Mouse (Mus musculus) heart, embryonic 10.5 days (tissue): Measurements from ENCODE around the gene Odr4. TPM values are rescaled to one million over a fixed set of nuclear protein-coding genes. Genes with fewer than 3 reads are reported as not detected.

Source experiments
- DNase-seq: peaks from one replicate; pipeline ENCODE4 v3.0.0-alpha.2; 2017; ENCODE audit warnings: low spot score
- H3K27ac ChIP-seq: fragments of 300-500 bp; sonication (generic); 2 replicates; pipeline ENCODE4 v1.5.1; 2016; ENCODE audit warnings: mild to moderate bottlenecking
- H3K27me3 ChIP-seq: fragments of 300-500 bp; sonication (generic); 2 replicates; pipeline ENCODE4 v1.6.1; 2016; ENCODE audit warnings: mild to moderate bottlenecking; ENCODE audit not compliant: poor library complexity, insufficient read depth, severe bottlenecking
- H3K36me3 ChIP-seq: fragments of 300-500 bp; sonication (generic); 2 replicates; pipeline ENCODE4 v1.6.1; 2016; ENCODE audit warnings: mild to moderate bottlenecking, moderate library complexity
- H3K4me1 ChIP-seq: fragments of 300-500 bp; sonication (generic); 2 replicates; pipeline ENCODE4 v1.6.1; 2016; ENCODE audit warnings: mild to moderate bottlenecking
- H3K4me3 ChIP-seq: fragments of 300-500 bp; sonication (generic); 2 replicates; pipeline ENCODE4 v1.5.1; 2016; ENCODE audit warnings: mild to moderate bottlenecking, moderate library complexity
- H3K9me3 ChIP-seq: fragments of 300-500 bp; sonication (generic); 2 replicates; pipeline ENCODE4 v1.6.1; 2016; ENCODE audit warnings: mild to moderate bottlenecking, moderate library complexity
- WGBS: fragments of 180-500 bp; shearing (Covaris S2); methylation state at CpG from one replicate; pipeline ENCODE4 v1.1.7; 2016; 5-methylcytosine and 5-hydroxymethylcytosine counted together
- polyA plus RNA-seq: library from polyadenylated mRNA; unstranded; fragments of >200 nt; fragmentation: Nextera tagmentation; extraction: Ambion mirVana; gene quantifications from 2 replicates; pipeline ENCODE4 v1.2.1, GENCODE M21; 2016

Odr4 gene
- polyA plus RNA-seq: 29.9 and 30.4 TPM in 2 replicates

GRCm38 (mm10) chr1:150392638-150393487, at the start of gene Odr4, which contains the start of gene Tpr:
TSS of gene Odr4 (minus strand) at chr1:150393080.
TSS of gene Tpr (plus strand) at chr1:150392838.
- Histone ChIP-seq H3K27me3 (no peaks in the 10 kb centered on the region), H3K36me3 (peaks cover 39% of the 10 kb centered on the region), H3K9me3 (no peaks in the 10 kb centered on the region), H3K27ac (peak within 1 kb of the TSS; percentile 94), H3K4me1 (peaks cover 4% of the 10 kb centered on the region; the same call in 1 of the 2 replicates), H3K4me3 (peak within 1 kb of the TSS; percentile 73)
- under 1% methylated on average over 76 of the region's 76 CpGs for WGBS
- peak; percentile 99 for DNase-seq

- Histone ChIP-seq H3K4me1 (no peaks in the 10 kb centered on the region), H3K27me3 (no peaks in the 10 kb centered on the region), H3K4me3 (no peak overlapping the region), H3K27ac (no peak overlapping the region), H3K9me3 (no peaks in the 10 kb centered on the region), H3K36me3 (peaks cover 95% of the 10 kb centered on the region)
- WGBS: 79% methylated on average over 4 of the region's 4 CpGs
- no peak for DNase-seq
Observed at GRCm38 (mm10) chr1:150441731-150442130, 48.9 kb upstream of the Odr4 start.

DNA sequence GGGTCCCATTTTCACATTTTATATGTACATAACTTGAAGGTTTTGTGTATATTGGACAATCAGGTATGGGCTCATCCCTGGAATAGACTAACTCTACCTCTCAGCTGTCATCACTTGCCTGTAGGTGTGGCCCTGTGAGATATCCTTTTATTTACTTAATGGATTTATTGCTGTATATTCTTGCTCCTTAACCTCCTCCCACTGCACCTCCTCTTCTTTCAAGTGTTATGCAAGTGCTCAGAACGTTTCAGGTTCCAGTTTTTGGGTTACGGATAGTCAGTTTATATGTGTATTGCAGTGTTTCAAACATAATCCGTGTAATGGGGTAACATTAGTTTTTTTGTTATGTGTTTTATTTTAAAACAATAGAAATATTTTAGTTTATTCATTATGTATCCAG, 45.8 kb upstream of the Odr4 start:
- 92% methylated on average over 3 of the region's 3 CpGs for WGBS
- no peak overlapping the region for H3K27ac ChIP-seq
- no peaks in the 10 kb centered on the region for H3K9me3 ChIP-seq
- no peaks in the 10 kb centered on the region for H3K4me1 ChIP-seq
- no peaks in the 10 kb centered on the region for H3K27me3 ChIP-seq
- H3K36me3 ChIP-seq: peaks cover 95% of the 10 kb centered on the region
- DNase-seq: no peak
- no peak overlapping the region for H3K4me3 ChIP-seq

GRCm38 (mm10) chr1:150426216-150426615, 33.3 kb upstream of the Odr4 start:
- 76% methylated on average over 3 of the region's 3 CpGs for WGBS
- no peaks in the 10 kb centered on the region for H3K9me3 ChIP-seq
- no peaks in the 10 kb centered on the region for H3K4me1 ChIP-seq
- peaks cover 98% of the 10 kb centered on the region for H3K36me3 ChIP-seq
- H3K27me3 ChIP-seq: no peaks in the 10 kb centered on the region
- H3K27ac ChIP-seq: no peak overlapping the region
- H3K4me3 ChIP-seq: no peak overlapping the region
- DNase-seq: no peak

DNA sequence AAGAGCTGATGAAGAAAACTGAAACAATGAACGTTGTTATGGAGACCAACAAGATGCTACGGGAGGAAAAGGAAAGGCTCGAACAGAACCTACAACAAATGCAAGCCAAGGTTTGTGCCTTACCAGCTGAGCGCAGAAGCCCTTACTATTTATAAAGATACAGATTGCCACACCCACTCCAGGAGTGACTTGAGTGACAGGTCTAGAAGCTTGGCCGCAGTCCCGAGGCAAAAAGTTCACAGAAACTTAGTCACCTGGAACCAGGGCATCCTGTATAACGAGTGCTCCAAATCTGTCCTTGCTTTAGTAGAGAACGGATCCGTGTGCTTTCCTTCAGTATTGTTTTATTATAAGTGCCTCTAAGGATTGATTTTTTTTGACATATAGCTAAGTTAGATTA, 32.8 kb upstream of the Odr4 start:
- Histone ChIP-seq H3K27ac (no peak overlapping the region), H3K36me3 (peaks cover 97% of the 10 kb centered on the region), H3K27me3 (no peaks in the 10 kb centered on the region), H3K4me1 (no peaks in the 10 kb centered on the region), H3K9me3 (no peaks in the 10 kb centered on the region), H3K4me3 (no peak overlapping the region)
- 80% methylated on average over 9 of the region's 9 CpGs for WGBS
- DNase-seq: no peak

DNA sequence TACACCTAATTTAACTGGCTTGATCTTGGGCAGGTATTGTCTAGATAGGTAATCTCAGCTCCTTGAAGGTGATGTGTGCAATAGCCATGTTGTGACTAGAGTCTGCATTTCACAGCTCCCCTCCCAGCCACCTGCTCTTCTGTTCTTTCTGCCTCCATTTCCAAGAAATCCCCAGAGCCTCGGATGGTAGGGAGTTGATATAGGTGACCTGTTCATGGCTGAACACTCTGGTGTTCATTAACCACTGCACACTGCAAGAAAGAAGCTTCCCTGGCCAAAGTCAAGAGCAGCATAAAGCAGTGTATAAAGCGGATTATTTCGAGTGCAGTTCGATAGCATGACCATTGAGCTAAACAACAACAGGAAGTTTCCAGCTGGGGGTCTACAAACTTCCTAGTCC, 25.5 kb upstream of the Odr4 start:
- no peaks in the 10 kb centered on the region for H3K4me1 ChIP-seq
- DNase-seq: no peak
- peaks cover 94% of the 10 kb centered on the region for H3K36me3 ChIP-seq
- no peaks in the 10 kb centered on the region for H3K9me3 ChIP-seq
- H3K27me3 ChIP-seq: no peaks in the 10 kb centered on the region
- WGBS: 88% methylated on average over 4 of the region's 4 CpGs
- H3K4me3 ChIP-seq: no peak overlapping the region
- no peak overlapping the region for H3K27ac ChIP-seq

GRCm38 (mm10) chr1:150416006-150416405, 23.1 kb upstream of the Odr4 start:
- H3K9me3 ChIP-seq: no peaks in the 10 kb centered on the region
- peaks cover 91% of the 10 kb centered on the region for H3K36me3 ChIP-seq
- no peak for DNase-seq
- no peak overlapping the region for H3K4me3 ChIP-seq
- no peak overlapping the region for H3K27ac ChIP-seq
- WGBS: 94% methylated on average over 3 of the region's 3 CpGs
- H3K4me1 ChIP-seq: no peaks in the 10 kb centered on the region
- no peaks in the 10 kb centered on the region for H3K27me3 ChIP-seq

- H3K4me3 ChIP-seq: no peak overlapping the region
- DNase-seq: no peak
- H3K9me3 ChIP-seq: no peaks in the 10 kb centered on the region
- H3K4me1 ChIP-seq: no peaks in the 10 kb centered on the region
- 96% methylated on average over 6 of the region's 6 CpGs for WGBS
- H3K36me3 ChIP-seq: peaks cover 92% of the 10 kb centered on the region
- H3K27ac ChIP-seq: no peak overlapping the region
- no peaks in the 10 kb centered on the region for H3K27me3 ChIP-seq
Observed at GRCm38 (mm10) chr1:150409996-150410395, 17.1 kb upstream of the Odr4 start.

- Histone ChIP-seq H3K9me3 (no peaks in the 10 kb centered on the region), H3K4me3 (no peak overlapping the region), H3K36me3 (peaks cover 89% of the 10 kb centered on the region), H3K27me3 (no peaks in the 10 kb centered on the region), H3K27ac (no peak overlapping the region), H3K4me1 (no peaks in the 10 kb centered on the region)
- no peak for DNase-seq
- WGBS: 89% methylated on average over 9 of the region's 9 CpGs
Observed at GRCm38 (mm10) chr1:150407285-150407684, 14.4 kb upstream of the Odr4 start.

GRCm38 (mm10) chr1:150404555-150404954, 11.7 kb upstream of the Odr4 start:
- no peaks in the 10 kb centered on the region for H3K27me3 ChIP-seq
- no peaks in the 10 kb centered on the region for H3K4me1 ChIP-seq
- WGBS: 84% methylated on average over 3 of the region's 3 CpGs
- peaks cover 88% of the 10 kb centered on the region for H3K36me3 ChIP-seq
- no peaks in the 10 kb centered on the region for H3K9me3 ChIP-seq
- DNase-seq: no peak
- no peak overlapping the region for H3K27ac ChIP-seq
- no peak overlapping the region for H3K4me3 ChIP-seq

- no peak overlapping the region for H3K4me3 ChIP-seq
- no peak for DNase-seq
- 91% methylated on average over 3 of the region's 3 CpGs for WGBS
- H3K9me3 ChIP-seq: no peaks in the 10 kb centered on the region
- H3K27me3 ChIP-seq: no peaks in the 10 kb centered on the region
- H3K27ac ChIP-seq: no peak overlapping the region
- no peaks in the 10 kb centered on the region for H3K4me1 ChIP-seq
- H3K36me3 ChIP-seq: peaks cover 87% of the 10 kb centered on the region
Observed at GRCm38 (mm10) chr1:150403914-150404313, 11.0 kb upstream of the Odr4 start.

- H3K27me3 ChIP-seq: no peaks in the 10 kb centered on the region
- peaks cover 4% of the 10 kb centered on the region; the same call in 1 of the 2 replicates for H3K4me1 ChIP-seq
- H3K27ac ChIP-seq: no peak overlapping the region
- no peaks in the 10 kb centered on the region for H3K9me3 ChIP-seq
- no peak overlapping the region for H3K4me3 ChIP-seq
- DNase-seq: no peak
- peaks cover 54% of the 10 kb centered on the region for H3K36me3 ChIP-seq
- whole genome bisulfite sequencing: 89% methylated on average over 3 of the region's 3 CpGs
Observed at GRCm38 (mm10) chr1:150396001-150396400, 3.1 kb upstream of the Odr4 start.

DNA sequence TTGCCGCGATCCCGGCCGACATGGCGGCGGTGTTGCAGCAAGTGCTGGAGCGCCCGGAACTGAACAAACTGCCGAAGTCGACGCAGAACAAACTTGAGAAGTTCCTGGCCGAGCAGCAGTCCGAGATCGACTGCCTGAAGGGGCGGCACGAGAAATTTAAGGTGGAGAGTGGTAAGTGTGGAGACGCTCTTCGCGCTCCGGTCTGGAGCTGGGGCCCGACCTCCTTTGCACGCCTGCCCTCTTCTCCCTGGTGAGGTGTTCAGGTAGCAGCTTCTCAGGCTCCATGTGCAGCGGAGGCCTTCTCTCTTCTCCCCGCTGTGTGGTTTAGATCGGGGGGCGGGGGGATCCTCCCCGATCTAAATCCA, 590 bp upstream of the Odr4 start:
- H3K9me3 ChIP-seq: no peaks in the 10 kb centered on the region
- no peak for DNase-seq
- H3K4me3 ChIP-seq: peak overlapping the region; percentile 73
- H3K36me3 ChIP-seq: peaks cover 36% of the 10 kb centered on the region
- WGBS: under 1% methylated on average over 27 of the region's 27 CpGs
- H3K27me3 ChIP-seq: no peaks in the 10 kb centered on the region
- H3K4me1 ChIP-seq: peaks cover 4% of the 10 kb centered on the region; the same call in 1 of the 2 replicates
- H3K27ac ChIP-seq: peak overlapping the region; percentile 94
